Mouse (Mus musculus): ENCODE measurements around the gene Asgr1. TPM values are rescaled to one million over a fixed set of nuclear protein-coding genes. Genes with fewer than 3 reads are reported as not detected.

Gene Asgr1
- polyA plus RNA-seq, 1 experiment, result 0.06 TPM

- Histone ChIP-seq H3K4me3 (no peak overlapping the region), H3ac (ENCODE audit: control insufficient read depth, insufficient read length) (no peak overlapping the region), H3K27me3 (ENCODE audit: control insufficient read depth, insufficient read depth, insufficient read length) (no peaks in the 10 kb centered on the region), H3K36me3 (ENCODE audit: control insufficient read depth, insufficient read depth) (no peaks in the 10 kb centered on the region), H3K4me2 (ENCODE audit: low read depth) (no peak overlapping the region), H3K79me2 (ENCODE audit: control insufficient read depth, insufficient read depth) (no peaks in the 10 kb centered on the region)
- no peak for TF ChIP-seq TCF12 (IDR thresholded peaks at IDR 0.05; ENCODE audit: insufficient read depth, poor library complexity, severe bottlenecking)
- TF ChIP-seq MAX (IDR thresholded peaks at IDR 0.05; ENCODE audit: low read depth), result no peak
- no peak for TF ChIP-seq USF1 (IDR thresholded peaks at IDR 0.05; ENCODE audit: low read depth)
- TF ChIP-seq SRF (IDR thresholded peaks at IDR 0.05; ENCODE audit: control insufficient read depth, insufficient read length, low read depth), result no peak
- no peak for TF ChIP-seq POLR2A (IDR thresholded peaks at IDR 0.05; ENCODE audit: insufficient read length, low read depth)
- TF ChIP-seq E2F4 (IDR thresholded peaks at IDR 0.05; ENCODE audit: insufficient read depth), result no peak
- no peak for TF ChIP-seq MYOG (IDR thresholded peaks at IDR 0.05; ENCODE audit: control insufficient read depth in 1 of 3, insufficient read depth in 1 of 3, insufficient read length in 2 of 3, low read depth in 2 of 3)
Measured at GRCm38 (mm10) chr11:70103701-70104315, 49.9 kb downstream of the Asgr1 start.

GRCm38 (mm10) chr11:70107085-70107484 is 53.2 kb downstream of the Asgr1 start:
- Histone ChIP-seq H3ac (ENCODE audit: control insufficient read depth, insufficient read length) (no peak overlapping the region), H3K4me2 (ENCODE audit: low read depth) (peak overlapping the region; percentile 59), H3K27me3 (ENCODE audit: control insufficient read depth, insufficient read depth, insufficient read length) (no peaks in the 10 kb centered on the region), H3K36me3 (ENCODE audit: control insufficient read depth, insufficient read depth) (no peaks in the 10 kb centered on the region), H3K79me2 (ENCODE audit: control insufficient read depth, insufficient read depth) (no peaks in the 10 kb centered on the region), H3K4me3 (no peak overlapping the region)
- TF ChIP-seq SRF (IDR thresholded peaks at IDR 0.05; ENCODE audit: control insufficient read depth, insufficient read length, low read depth) (no peak), TCF3 (IDR thresholded peaks at IDR 0.05; ENCODE audit: insufficient read length, low read depth) (peak; percentile 86), E2F4 (IDR thresholded peaks at IDR 0.05; ENCODE audit: insufficient read depth) (no peak), TCF12 (IDR thresholded peaks at IDR 0.05; ENCODE audit: insufficient read depth, poor library complexity, severe bottlenecking) (no peak), MYOD1 (IDR thresholded peaks at IDR 0.05; ENCODE audit: control insufficient read depth in 1 of 3, insufficient read length in 2 of 3, low read depth in 2 of 3) (peak in 2 of 3 experiments; percentile 89 to 92), POLR2A (IDR thresholded peaks at IDR 0.05; ENCODE audit: insufficient read length, low read depth) (no peak), MAX (IDR thresholded peaks at IDR 0.05; ENCODE audit: low read depth) (no peak), MYOG (IDR thresholded peaks at IDR 0.05; ENCODE audit: control insufficient read depth in 1 of 3, insufficient read depth in 1 of 3, insufficient read length in 2 of 3, low read depth in 2 of 3) (peak; percentile 43 to 91 (median 78)), POLR2AphosphoS2 (IDR thresholded peaks at IDR 0.05; ENCODE audit: insufficient read length, low read depth) (no peak), REST (IDR thresholded peaks at IDR 0.05; ENCODE audit: insufficient read depth, insufficient read length) (no peak), USF1 (IDR thresholded peaks at IDR 0.05; ENCODE audit: low read depth) (no peak), CEBPB (IDR thresholded peaks at IDR 0.05; ENCODE audit: insufficient read depth, poor library complexity, severe bottlenecking) (no peak)

Other genes starting within 250 kb of the Asgr1 start
- gene Tmem102, start 248.5 kb upstream of the Asgr1 start, polyA plus RNA-seq (2012; fragmentation: generic; extraction: Trizol), result 0.61 TPM
- gene Gm39566, start 238.8 kb upstream of the Asgr1 start, polyA plus RNA-seq (2012; fragmentation: generic; extraction: Trizol), result 0.02 TPM
- gene Spem2, start 235.6 kb upstream of the Asgr1 start, polyA plus RNA-seq (2012; fragmentation: generic; extraction: Trizol), result not detected
- 0.05 TPM for gene Spem1, start 231.9 kb upstream of the Asgr1 start, polyA plus RNA-seq (2012; fragmentation: generic; extraction: Trizol)
- 12.8 TPM for gene Nlgn2, start 216.3 kb upstream of the Asgr1 start, polyA plus RNA-seq (2012; fragmentation: generic; extraction: Trizol)
- 259 TPM for gene Tmem256, start 215.6 kb upstream of the Asgr1 start, polyA plus RNA-seq (2012; fragmentation: generic; extraction: Trizol)
- gene Plscr3, start 207.7 kb upstream of the Asgr1 start, polyA plus RNA-seq (2012; fragmentation: generic; extraction: Trizol), result 91.9 TPM
- not detected for gene Tnk1, start 195.4 kb upstream of the Asgr1 start, polyA plus RNA-seq (2012; fragmentation: generic; extraction: Trizol)
- gene Tmem95, start 176.1 kb upstream of the Asgr1 start, polyA plus RNA-seq (2012; fragmentation: generic; extraction: Trizol), result not detected
- gene Kctd11, start 172.7 kb upstream of the Asgr1 start, polyA plus RNA-seq (2012; fragmentation: generic; extraction: Trizol), result 24.5 TPM
- 1.4 TPM for gene Acap1, start 158.5 kb upstream of the Asgr1 start, polyA plus RNA-seq (2012; fragmentation: generic; extraction: Trizol)
- gene 2810408A11Rik, start 153.1 kb upstream of the Asgr1 start, polyA plus RNA-seq (2012; fragmentation: generic; extraction: Trizol), result 3.0 TPM
- 42.2 TPM for gene Neurl4, start 153.0 kb upstream of the Asgr1 start, polyA plus RNA-seq (2012; fragmentation: generic; extraction: Trizol)
- gene Gps2, start 140.2 kb upstream of the Asgr1 start, polyA plus RNA-seq (2012; fragmentation: generic; extraction: Trizol), result 38.0 TPM
- 1,243 TPM for gene Eif5a, start 132.1 kb upstream of the Asgr1 start, polyA plus RNA-seq (2012; fragmentation: generic; extraction: Trizol)
- 0.12 TPM for gene Ybx2, start 118.3 kb upstream of the Asgr1 start, polyA plus RNA-seq (2012; fragmentation: generic; extraction: Trizol)
- gene Slc2a4, start 105.9 kb upstream of the Asgr1 start, polyA plus RNA-seq (2012; fragmentation: generic; extraction: Trizol), result 14.1 TPM
- not detected for gene Cldn7, start 89.3 kb upstream of the Asgr1 start, polyA plus RNA-seq (2012; fragmentation: generic; extraction: Trizol)
- 146 TPM for gene Ctdnep1, start 72.9 kb upstream of the Asgr1 start, polyA plus RNA-seq (2012; fragmentation: generic; extraction: Trizol)
- gene Elp5, start 71.6 kb upstream of the Asgr1 start, polyA plus RNA-seq (2012; fragmentation: generic; extraction: Trizol), result 91.5 TPM
- gene Gabarap, start 62.9 kb upstream of the Asgr1 start, polyA plus RNA-seq (2012; fragmentation: generic; extraction: Trizol), result 530 TPM
- 58.6 TPM for gene Phf23, start 58.3 kb upstream of the Asgr1 start, polyA plus RNA-seq (2012; fragmentation: generic; extraction: Trizol)
- 24.3 TPM for gene Dvl2, start 53.5 kb upstream of the Asgr1 start, polyA plus RNA-seq (2012; fragmentation: generic; extraction: Trizol)
- gene Acadvl, start 38.7 kb upstream of the Asgr1 start, polyA plus RNA-seq (2012; fragmentation: generic; extraction: Trizol), result 130 TPM
- gene Dlg4, start 37.1 kb upstream of the Asgr1 start, polyA plus RNA-seq (2012; fragmentation: generic; extraction: Trizol), result 26.8 TPM
- gene Asgr2, start 38.6 kb downstream of the Asgr1 start, polyA plus RNA-seq (2012; fragmentation: generic; extraction: Trizol), result 0.85 TPM
- 1.2 TPM for gene Mgl2, start 76.2 kb downstream of the Asgr1 start, polyA plus RNA-seq (2012; fragmentation: generic; extraction: Trizol)
- gene Clec10a, start 102.1 kb downstream of the Asgr1 start, polyA plus RNA-seq (2012; fragmentation: generic; extraction: Trizol), result 0.13 TPM
- 17.4 TPM for gene Slc16a11, start 158.7 kb downstream of the Asgr1 start, polyA plus RNA-seq (2012; fragmentation: generic; extraction: Trizol)
- 4.8 TPM for gene Slc16a13, start 167.0 kb downstream of the Asgr1 start, polyA plus RNA-seq (2012; fragmentation: generic; extraction: Trizol)
- 2.8 TPM for gene Bcl6b, start 175.7 kb downstream of the Asgr1 start, polyA plus RNA-seq (2012; fragmentation: generic; extraction: Trizol)
- 75.5 TPM for gene 0610010K14Rik, start 183.8 kb downstream of the Asgr1 start, polyA plus RNA-seq (2012; fragmentation: generic; extraction: Trizol)
- 9.2 TPM for gene Gm21988, start 185.7 kb downstream of the Asgr1 start, polyA plus RNA-seq (2012; fragmentation: generic; extraction: Trizol)
- 339 TPM for gene Rnasek, start 185.8 kb downstream of the Asgr1 start, polyA plus RNA-seq (2012; fragmentation: generic; extraction: Trizol)
- gene Alox12, start 201.3 kb downstream of the Asgr1 start, polyA plus RNA-seq (2012; fragmentation: generic; extraction: Trizol), result 0.25 TPM